Mouse (Mus musculus) heart, embryonic 16.5 days (tissue): ENCODE measurements around the gene Reep3. TPM values are rescaled to one million over a fixed set of nuclear protein-coding genes. Genes with fewer than 3 reads are reported as not detected.

Experiments
- ATAC-seq: fragments of 200-750 bp; cut with Nextera tagmentation; replicated peaks from 2 replicates; pipeline ENCODE4 v1.8.0; 2017; ENCODE audit warnings: moderate number of reproducible peaks; ENCODE audit not compliant: insufficient read depth, low FRiP score; ENCODE audit errors: extremely low read depth
- H3K27ac ChIP-seq: fragments of 300-500 bp; sonication (generic); 2 replicates; pipeline ENCODE4 v1.5.1; 2014; ENCODE audit warnings: mild to moderate bottlenecking, low read length, control low read depth, moderate library complexity
- H3K27me3 ChIP-seq: fragments of 300-500 bp; sonication (generic); 2 replicates; pipeline ENCODE4 v1.6.1; 2014; ENCODE audit warnings: low read length, mixed read lengths; ENCODE audit not compliant: control insufficient read depth, insufficient read depth
- H3K36me3 ChIP-seq: fragments of 300-500 bp; sonication (generic); 2 replicates; pipeline ENCODE4 v1.6.1; 2014; ENCODE audit not compliant: control insufficient read depth, insufficient read depth
- H3K4me1 ChIP-seq: fragments of 300-500 bp; sonication (generic); 2 replicates; pipeline ENCODE4 v1.6.1; 2014; ENCODE audit warnings: low read length, mixed read lengths; ENCODE audit not compliant: control insufficient read depth, insufficient read depth
- H3K4me2 ChIP-seq: fragments of 300-500 bp; sonication (generic); 2 replicates; pipeline ENCODE4 v1.6.1; 2014; ENCODE audit warnings: low read depth, mild to moderate bottlenecking, control low read depth, low read length
- H3K4me3 ChIP-seq: fragments of 300-500 bp; sonication (generic); 2 replicates; pipeline ENCODE4 v1.5.1; 2014; ENCODE audit warnings: mild to moderate bottlenecking, control low read depth, low read length
- H3K9ac ChIP-seq: fragments of 300-500 bp; sonication (generic); 2 replicates; pipeline ENCODE4 v1.6.1; 2014; ENCODE audit warnings: low read length, control low read depth
- H3K9me3 ChIP-seq: fragments of 300-500 bp; sonication (generic); replicated peaks from 2 replicates; pipeline ENCODE4 v1.6.1; 2016; ENCODE audit warnings: low read length; ENCODE audit not compliant: control insufficient read depth
- WGBS: fragments of 180-500 bp; shearing (Covaris S2); extraction: QIAGEN DNeasy Blood & Tissue Kit; methylation state at CpG from one replicate; pipeline ENCODE4 v1.1.7; 2014; 5-methylcytosine and 5-hydroxymethylcytosine counted together
- polyA plus RNA-seq: library from polyadenylated mRNA; unstranded; fragments of >200 nt; fragmentation: Nextera tagmentation; extraction: Ambion mirVana; gene quantifications from 2 replicates; pipeline ENCODE4 v1.2.1, GENCODE M21; 2015

Reep3 gene
- polyA plus RNA-seq, 1 experiment from 2014 or later = 29.7 TPM

- Histone ChIP-seq H3K27me3 (no peaks in the 10 kb centered on the region), H3K4me2 (no peak overlapping the region), H3K4me3 (no peak overlapping the region), H3K9me3 (no peaks in the 10 kb centered on the region; the same call in 1 of the 2 replicates), H3K9ac (no peak overlapping the region; the same call in 1 of the 2 replicates), H3K27ac (peak overlapping the region; percentile 80), H3K4me1 (peaks cover 21% of the 10 kb centered on the region), H3K36me3 (no peaks in the 10 kb centered on the region)
- ATAC-seq = no peak
- 46% methylated on average over 6 of the region's 6 CpGs for WGBS
Measured at GRCm38 (mm10) chr10:66995181-66995580, 101.6 kb downstream of the Reep3 start.

GRCm38 (mm10) chr10:66994469-66994868 lies 102.3 kb downstream of the Reep3 start:
- 42% methylated on average over 5 of the region's 5 CpGs for WGBS
- no peaks in the 10 kb centered on the region for H3K27me3 ChIP-seq
- peak; percentile 77 for ATAC-seq
- H3K9me3 ChIP-seq = peaks cover 7% of the 10 kb centered on the region
- H3K27ac ChIP-seq = peak overlapping the region; percentile 80
- H3K9ac ChIP-seq = no peak overlapping the region
- H3K4me2 ChIP-seq = no peak overlapping the region
- H3K4me3 ChIP-seq = no peak overlapping the region
- peaks cover 17% of the 10 kb centered on the region for H3K4me1 ChIP-seq
- no peaks in the 10 kb centered on the region for H3K36me3 ChIP-seq

- peaks cover 17% of the 10 kb centered on the region for H3K4me1 ChIP-seq
- H3K4me2 ChIP-seq = no peak overlapping the region
- H3K9me3 ChIP-seq = peaks cover 7% of the 10 kb centered on the region
- WGBS = 46% methylated on average over 5 of the region's 5 CpGs
- H3K9ac ChIP-seq = no peak overlapping the region
- H3K4me3 ChIP-seq = no peak overlapping the region
- ATAC-seq = no peak
- no peaks in the 10 kb centered on the region for H3K27me3 ChIP-seq
- H3K27ac ChIP-seq = no peak overlapping the region
- H3K36me3 ChIP-seq = no peaks in the 10 kb centered on the region
Measured at GRCm38 (mm10) chr10:66992591-66992990, 104.2 kb downstream of the Reep3 start.

- H3K4me2 ChIP-seq = no peak overlapping the region
- no peak overlapping the region for H3K4me3 ChIP-seq
- H3K36me3 ChIP-seq = no peaks in the 10 kb centered on the region
- no peak overlapping the region for H3K27ac ChIP-seq
- no peaks in the 10 kb centered on the region for H3K27me3 ChIP-seq
- ATAC-seq = no peak
- peaks cover 7% of the 10 kb centered on the region for H3K9me3 ChIP-seq
- no peak overlapping the region for H3K9ac ChIP-seq
- peaks cover 13% of the 10 kb centered on the region for H3K4me1 ChIP-seq
- WGBS = 72% methylated on average over 3 of the region's 3 CpGs
Measured at GRCm38 (mm10) chr10:66990506-66990905, 106.2 kb downstream of the Reep3 start.

GRCm38 (mm10) chr10:66983043-66983442 lies 113.7 kb downstream of the Reep3 start:
- Histone ChIP-seq H3K4me2 (no peak overlapping the region), H3K4me1 (no peaks in the 10 kb centered on the region), H3K27me3 (no peaks in the 10 kb centered on the region), H3K9me3 (no peaks in the 10 kb centered on the region), H3K4me3 (no peak overlapping the region), H3K27ac (no peak overlapping the region), H3K9ac (no peak overlapping the region), H3K36me3 (no peaks in the 10 kb centered on the region)
- WGBS = 88% methylated on average over 5 of the region's 5 CpGs
- no peak for ATAC-seq

GRCm38 (mm10) chr10:66978215-66978614 lies 118.5 kb downstream of the Reep3 start:
- no peak for ATAC-seq
- 77% methylated on average over 2 of the region's 2 CpGs for WGBS
- Histone ChIP-seq H3K4me2 (no peak overlapping the region), H3K4me3 (no peak overlapping the region), H3K27ac (no peak overlapping the region), H3K36me3 (no peaks in the 10 kb centered on the region), H3K4me1 (peaks cover 5% of the 10 kb centered on the region), H3K9me3 (no peaks in the 10 kb centered on the region), H3K27me3 (no peaks in the 10 kb centered on the region), H3K9ac (no peak overlapping the region)

- 79% methylated on average over 3 of the region's 3 CpGs for WGBS
- ATAC-seq = no peak
- H3K9ac ChIP-seq = no peak overlapping the region
Measured at GRCm38 (mm10) chr10:66977093-66977492, 119.7 kb downstream of the Reep3 start.

DNA sequence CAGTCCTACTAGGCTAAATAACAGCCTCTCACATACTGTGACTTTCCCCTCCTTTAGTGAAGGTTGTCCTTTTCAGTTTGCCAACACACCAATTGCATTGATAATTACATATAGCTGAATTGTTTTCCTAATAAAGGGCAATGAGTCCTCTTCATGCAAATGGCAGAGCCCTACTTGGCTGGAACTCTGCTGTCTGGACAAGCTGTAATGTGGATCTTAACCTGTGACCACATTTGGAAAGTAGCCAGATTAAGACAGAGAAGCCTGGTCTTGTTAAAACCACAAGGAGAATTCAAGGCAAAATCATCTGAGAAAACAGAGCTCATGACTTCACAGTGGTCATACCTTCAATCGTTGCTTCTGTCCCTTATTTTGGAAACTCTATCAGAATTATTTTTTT lies 121.3 kb downstream of the Reep3 start:
- Histone ChIP-seq H3K4me1 (peaks cover 5% of the 10 kb centered on the region), H3K27me3 (no peaks in the 10 kb centered on the region), H3K4me2 (no peak overlapping the region), H3K27ac (no peak overlapping the region), H3K4me3 (no peak overlapping the region), H3K9me3 (no peaks in the 10 kb centered on the region), H3K36me3 (no peaks in the 10 kb centered on the region), H3K9ac (no peak overlapping the region)
- no peak for ATAC-seq
- WGBS = 49% methylated on average over 1 of the region's 1 CpGs

More at GRCm38 (mm10) chr10:66977093-66977492, 119.7 kb downstream of the Reep3 start:
- no peak overlapping the region for H3K27ac ChIP-seq
- H3K9me3 ChIP-seq = no peaks in the 10 kb centered on the region
- no peaks in the 10 kb centered on the region for H3K36me3 ChIP-seq
- peaks cover 5% of the 10 kb centered on the region for H3K4me1 ChIP-seq
- no peaks in the 10 kb centered on the region for H3K27me3 ChIP-seq
- H3K4me2 ChIP-seq = no peak overlapping the region
- H3K4me3 ChIP-seq = no peak overlapping the region

GRCm38 (mm10) chr10:66974417-66974816 lies 122.3 kb downstream of the Reep3 start:
- Histone ChIP-seq H3K9ac (no peak overlapping the region), H3K9me3 (no peaks in the 10 kb centered on the region), H3K4me3 (no peak overlapping the region), H3K4me2 (no peak overlapping the region), H3K4me1 (peaks cover 5% of the 10 kb centered on the region), H3K36me3 (no peaks in the 10 kb centered on the region), H3K27me3 (no peaks in the 10 kb centered on the region), H3K27ac (no peak overlapping the region)
- WGBS = 81% methylated on average over 4 of the region's 4 CpGs
- no peak for ATAC-seq
